Mouse (Mus musculus) limb, embryonic 13.5 days (tissue): Measurements from ENCODE around the gene Gm44973. TPM values are rescaled to one million over a fixed set of nuclear protein-coding genes. Genes with fewer than 3 reads are reported as not detected.
"Not testable (repeated sequence)": the region's sequence is repeated elsewhere in the genome, so short reads cannot be mapped to it uniquely, and the experiment has no call there.

Experiments used
- ATAC-seq: fragments of 200-750 bp; cut with Nextera tagmentation; 2 replicates; pipeline ENCODE4 v1.8.0; 2017; ENCODE audit warnings: low read depth, moderate number of reproducible peaks, moderate TSS enrichment; ENCODE audit not compliant: low FRiP score
- H3K27ac ChIP-seq: fragments of 300-500 bp; sonication (generic); 2 replicates; pipeline ENCODE4 v1.5.1; 2015; ENCODE audit warnings: inconsistent platforms, mild to moderate bottlenecking, moderate library complexity
- H3K27me3 ChIP-seq: fragments of 300-500 bp; sonication (generic); 2 replicates; pipeline ENCODE4 v1.6.1; 2015; ENCODE audit warnings: mild to moderate bottlenecking, inconsistent platforms
- H3K36me3 ChIP-seq: fragments of 300-500 bp; sonication (generic); 2 replicates; pipeline ENCODE4 v1.6.1; 2015; ENCODE audit warnings: inconsistent platforms, mild to moderate bottlenecking, moderate library complexity
- H3K4me1 ChIP-seq: fragments of 300-500 bp; sonication (generic); 2 replicates; pipeline ENCODE4 v1.6.1; 2015; ENCODE audit warnings: inconsistent platforms
- H3K4me2 ChIP-seq: fragments of 300-500 bp; sonication (generic); replicated peaks from 2 replicates; pipeline ENCODE4 v1.6.1; 2015; ENCODE audit warnings: inconsistent platforms, mild to moderate bottlenecking, moderate library complexity
- H3K4me3 ChIP-seq: fragments of 300-500 bp; sonication (generic); 2 replicates; pipeline ENCODE4 v1.5.1; 2015; ENCODE audit warnings: moderate library complexity, mild to moderate bottlenecking, inconsistent platforms
- H3K9ac ChIP-seq: fragments of 300-500 bp; sonication (generic); 2 replicates; pipeline ENCODE4 v1.6.1; 2015; ENCODE audit warnings: mild to moderate bottlenecking, inconsistent platforms
- H3K9me3 ChIP-seq: fragments of 300-500 bp; sonication (generic); 2 replicates; pipeline ENCODE4 v1.6.1; 2016; ENCODE audit warnings: inconsistent platforms
- WGBS: fragments of 180-500 bp; shearing (Covaris S2); methylation state at CpG from one replicate; pipeline ENCODE4 v1.1.7; 2015; 5-methylcytosine and 5-hydroxymethylcytosine counted together
- polyA plus RNA-seq: library from polyadenylated mRNA; unstranded; fragments of >200 nt; fragmentation: Nextera tagmentation; extraction: Ambion mirVana; gene quantifications from 2 replicates; pipeline ENCODE4 v1.2.1, GENCODE M21; 2015

Gene Gm44973
- polyA plus RNA-seq, 1 experiment from 2014 or later, result 0.42 TPM

DNA sequence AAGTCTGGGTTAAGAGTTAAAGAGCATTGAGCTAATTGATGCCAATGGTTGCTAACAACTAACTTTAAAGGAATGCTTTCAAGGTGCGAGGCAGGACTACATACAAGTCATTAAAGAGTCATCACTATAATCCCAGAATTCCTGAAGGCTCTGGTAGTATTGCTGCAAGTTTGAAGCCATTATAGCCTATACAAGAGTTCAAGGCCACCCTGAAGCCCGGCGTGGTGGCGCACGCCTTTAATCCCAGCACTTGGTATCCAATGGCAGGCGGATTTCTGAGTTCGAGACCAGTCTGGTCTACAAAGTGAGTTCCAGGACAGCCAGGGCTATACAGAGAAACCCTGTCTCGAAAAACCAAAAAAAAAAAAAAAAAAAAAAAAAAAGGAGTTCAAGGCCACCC lies 4.3 kb downstream of the Gm44973 start:
- not testable (repeated sequence) for H3K27me3 ChIP-seq, H3K9me3 ChIP-seq, ATAC-seq
- Histone ChIP-seq H3K9ac (peak overlapping the region; percentile 97), H3K27ac (peak overlapping the region; percentile 97), H3K4me2 (peak overlapping the region; percentile 91), H3K4me3 (peak overlapping the region; percentile 85), H3K36me3 (peaks cover 46% of the 10 kb centered on the region), H3K4me1 (peaks cover 21% of the 10 kb centered on the region)
- 26% methylated on average over 8 of the region's 8 CpGs for WGBS

DNA sequence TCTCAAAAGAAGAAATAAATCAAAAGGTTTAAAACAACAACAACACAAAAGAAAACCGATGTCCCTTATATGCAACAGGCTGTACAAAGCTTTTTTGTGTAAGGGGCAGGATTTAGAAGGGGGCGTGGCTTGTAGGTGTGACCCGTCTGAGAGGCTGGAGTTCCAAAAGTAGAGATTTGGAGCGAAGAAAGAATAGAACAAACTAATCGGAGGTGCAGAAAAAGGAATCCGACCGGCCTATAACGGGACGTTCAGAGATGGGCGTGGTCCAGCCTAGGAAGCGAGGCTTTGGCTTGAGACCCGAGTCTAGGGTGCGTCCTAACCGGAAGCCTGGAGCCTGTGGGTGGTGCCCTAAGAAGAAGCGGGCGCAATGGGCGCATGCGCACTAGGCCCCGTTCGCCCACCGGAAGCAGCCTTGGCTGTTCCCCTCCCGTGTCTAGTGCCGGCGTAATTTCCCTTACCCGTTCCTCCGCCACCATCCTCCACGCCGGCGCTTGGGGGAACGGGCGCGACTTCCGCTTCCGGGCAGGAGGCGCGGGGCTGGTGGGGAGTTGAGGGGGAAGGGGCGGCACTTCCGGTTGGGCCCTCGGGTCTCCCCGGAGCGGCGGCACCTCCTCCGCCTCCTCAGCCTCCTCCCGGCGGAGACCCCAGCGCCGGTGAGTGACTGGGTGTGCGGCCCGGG lies 4.8 kb downstream of the Gm44973 start, which contains the start of the genes Zfp865 and Ccdc106:
TSS of gene Zfp865 (plus strand) at position 377 of the 682 bp plus-strand sequence.
TSS of gene Ccdc106 (plus strand) at position 554 of the 682 bp plus-strand sequence.
- H3K4me2 ChIP-seq, result peak within 1 kb of the TSS; percentile 91
- peaks cover 52% of the 10 kb centered on the region for H3K36me3 ChIP-seq
- no peaks in the 10 kb centered on the region for H3K27me3 ChIP-seq
- H3K9ac ChIP-seq, result peak within 1 kb of the TSS; percentile 97
- peaks cover 21% of the 10 kb centered on the region for H3K4me1 ChIP-seq
- peak within 1 kb of the TSS; percentile 97 for H3K27ac ChIP-seq
- under 1% methylated on average over 42 of the region's 49 CpGs for WGBS
- peak within 1 kb of the TSS; percentile 85 for H3K4me3 ChIP-seq
- no peaks in the 10 kb centered on the region for H3K9me3 ChIP-seq
- peak; percentile 90 for ATAC-seq

DNA sequence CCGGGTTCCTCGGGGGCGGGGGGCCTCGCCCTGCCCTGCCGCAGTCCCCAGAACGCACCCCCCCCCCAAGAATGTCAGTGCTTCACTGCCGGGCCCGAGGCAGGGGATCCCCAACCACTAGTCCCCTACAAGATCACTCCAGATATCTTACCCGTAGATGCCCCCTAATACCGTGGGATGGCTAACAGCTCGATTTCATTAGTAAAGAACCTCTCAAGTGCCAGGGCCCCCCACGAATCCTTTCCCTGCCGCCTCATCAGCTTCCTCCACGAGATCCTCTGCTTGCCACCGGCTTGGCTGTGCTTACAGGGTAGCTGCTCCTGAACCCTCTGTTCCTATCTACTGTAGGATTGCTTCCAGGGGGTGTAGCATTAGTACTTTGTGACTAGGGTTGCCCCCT lies 5.4 kb downstream of the Gm44973 start:
- H3K4me2 ChIP-seq, result peak overlapping the region; percentile 91
- peaks cover 57% of the 10 kb centered on the region for H3K36me3 ChIP-seq
- 0% methylated on average over 10 of the region's 15 CpGs for WGBS
- H3K4me1 ChIP-seq, result peaks cover 21% of the 10 kb centered on the region
- H3K9ac ChIP-seq, result peak overlapping the region; percentile 97
- peak overlapping the region; percentile 97 for H3K27ac ChIP-seq
- H3K9me3 ChIP-seq, result no peaks in the 10 kb centered on the region
- peak overlapping the region; percentile 85 for H3K4me3 ChIP-seq
- H3K27me3 ChIP-seq, result no peaks in the 10 kb centered on the region
- ATAC-seq, result no peak

DNA sequence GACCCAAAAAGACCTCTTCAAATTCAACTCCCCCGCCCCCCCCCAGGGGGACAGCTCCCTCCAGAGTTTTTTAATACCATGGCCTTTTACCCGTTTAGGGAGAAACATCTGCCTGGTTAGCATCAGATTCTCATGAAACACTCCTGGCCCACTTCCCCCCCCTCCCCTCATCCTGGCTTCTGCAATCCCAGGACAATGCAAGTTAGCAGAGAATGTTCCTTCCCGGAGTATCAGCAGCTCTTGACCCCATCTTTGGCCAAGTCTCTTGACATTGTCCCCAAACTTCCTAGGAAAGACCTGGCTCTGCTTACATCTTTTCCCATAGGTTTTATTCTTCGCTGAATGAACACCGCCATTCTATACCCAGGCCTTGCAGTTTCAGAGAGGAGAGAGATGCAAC lies 5.9 kb downstream of the Gm44973 start:
- peaks cover 62% of the 10 kb centered on the region for H3K36me3 ChIP-seq

DNA sequence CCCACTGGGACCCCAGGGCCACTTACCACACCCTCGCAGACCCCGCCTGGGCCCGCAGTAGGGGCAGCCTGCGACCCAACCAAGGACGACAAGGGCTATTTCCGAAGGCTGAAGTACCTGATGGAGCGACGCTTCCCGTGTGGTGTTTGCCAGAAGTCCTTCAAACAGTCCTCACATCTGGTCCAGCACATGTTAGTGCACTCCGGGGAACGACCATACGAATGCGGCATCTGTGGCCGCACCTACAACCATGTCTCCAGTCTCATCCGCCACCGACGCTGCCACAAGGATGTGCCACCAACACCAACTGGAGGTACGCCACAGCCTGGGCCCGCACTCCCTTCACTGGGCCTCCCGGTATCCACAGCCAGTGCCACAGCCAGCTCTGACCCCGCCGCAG lies 14.2 kb downstream of the Gm44973 start:
- H3K4me3 ChIP-seq, result no peak overlapping the region
- peaks cover 98% of the 10 kb centered on the region for H3K36me3 ChIP-seq
- WGBS, result 94% methylated on average over 22 of the region's 22 CpGs

More for the DNA sequence above, 5.9 kb downstream of the Gm44973 start:
- no peaks in the 10 kb centered on the region for H3K27me3 ChIP-seq
- peaks cover 17% of the 10 kb centered on the region for H3K4me1 ChIP-seq
- H3K9ac ChIP-seq, result peak overlapping the region; percentile 97
- H3K9me3 ChIP-seq, result no peaks in the 10 kb centered on the region
- no peak for ATAC-seq
- H3K4me3 ChIP-seq, result peak overlapping the region; percentile 85
- H3K27ac ChIP-seq, result peak overlapping the region; percentile 97
- WGBS, result 46% methylated on average over 5 of the region's 5 CpGs
- H3K4me2 ChIP-seq, result peak overlapping the region; percentile 91

DNA sequence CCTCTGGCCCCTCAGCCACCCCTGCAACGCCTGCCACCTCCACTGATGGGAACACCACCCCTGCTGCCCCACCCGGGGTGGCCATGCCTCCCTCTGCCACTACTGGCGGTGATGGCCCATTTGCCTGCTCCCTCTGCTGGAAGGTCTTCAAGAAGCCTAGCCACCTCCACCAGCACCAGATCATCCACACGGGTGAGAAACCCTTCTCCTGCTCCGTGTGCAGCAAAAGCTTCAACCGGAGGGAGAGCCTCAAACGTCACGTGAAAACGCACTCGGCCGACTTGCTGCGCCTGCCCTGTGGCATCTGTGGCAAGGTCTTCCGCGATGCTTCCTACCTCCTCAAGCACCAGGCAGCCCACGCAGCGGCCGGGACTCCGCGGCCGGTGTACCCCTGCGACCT lies 14.7 kb downstream of the Gm44973 start:
- no peak for ATAC-seq
- Histone ChIP-seq H3K36me3 (peaks cover 98% of the 10 kb centered on the region), H3K27ac (no peak overlapping the region), H3K4me2 (no peak overlapping the region), H3K9me3 (peaks cover 55% of the 10 kb centered on the region), H3K9ac (no peak overlapping the region), H3K4me1 (no peaks in the 10 kb centered on the region), H3K27me3 (no peaks in the 10 kb centered on the region), H3K4me3 (no peak overlapping the region)
- WGBS, result 90% methylated on average over 21 of the region's 21 CpGs

More for the DNA sequence above, 14.2 kb downstream of the Gm44973 start:
- no peak for ATAC-seq
- Histone ChIP-seq H3K27me3 (no peaks in the 10 kb centered on the region), H3K4me2 (no peak overlapping the region), H3K4me1 (no peaks in the 10 kb centered on the region), H3K27ac (no peak overlapping the region), H3K9ac (no peak overlapping the region), H3K9me3 (peaks cover 55% of the 10 kb centered on the region)

DNA sequence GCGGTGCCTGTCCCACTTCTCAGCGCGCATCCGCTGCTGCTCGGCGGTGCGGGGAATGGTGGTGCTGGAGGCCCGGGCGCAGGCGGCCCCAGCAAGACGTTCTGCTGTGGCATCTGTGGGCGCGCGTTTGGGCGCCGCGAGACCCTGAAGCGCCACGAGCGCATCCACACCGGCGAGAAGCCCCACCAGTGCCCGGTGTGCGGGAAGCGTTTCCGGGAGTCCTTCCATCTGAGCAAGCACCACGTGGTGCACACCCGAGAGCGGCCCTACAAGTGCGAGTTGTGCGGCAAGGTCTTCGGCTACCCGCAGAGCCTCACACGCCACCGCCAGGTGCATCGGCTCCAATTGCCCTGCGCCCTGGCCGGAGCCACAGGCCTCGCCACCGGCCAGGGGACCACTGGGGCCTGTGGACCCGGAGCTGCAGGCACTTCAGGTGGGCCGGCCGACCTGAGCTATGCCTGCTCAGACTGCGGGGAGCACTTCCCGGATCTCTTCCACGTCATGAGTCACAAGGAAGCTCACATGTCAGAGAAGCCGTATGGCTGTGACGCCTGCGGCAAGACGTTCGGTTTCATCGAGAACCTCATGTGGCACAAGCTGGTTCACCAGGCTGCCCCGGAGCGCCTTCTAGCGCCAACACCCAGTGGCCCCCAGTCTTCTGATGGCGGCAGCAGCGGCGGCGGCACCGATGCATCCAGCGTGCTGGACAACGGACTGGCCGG lies 15.4 kb downstream of the Gm44973 start:
- Histone ChIP-seq H3K36me3 (peaks cover 98% of the 10 kb centered on the region), H3K9me3 (peaks cover 59% of the 10 kb centered on the region), H3K4me3 (0 out of 2 replicates have a peak overlapping the region, but pooled peaks have one; percentile 3), H3K27me3 (no peaks in the 10 kb centered on the region), H3K9ac (no peak overlapping the region), H3K4me2 (no peak overlapping the region), H3K4me1 (no peaks in the 10 kb centered on the region), H3K27ac (no peak overlapping the region)
- WGBS, result 85% methylated on average over 63 of the region's 63 CpGs
- ATAC-seq, result no peak

DNA sequence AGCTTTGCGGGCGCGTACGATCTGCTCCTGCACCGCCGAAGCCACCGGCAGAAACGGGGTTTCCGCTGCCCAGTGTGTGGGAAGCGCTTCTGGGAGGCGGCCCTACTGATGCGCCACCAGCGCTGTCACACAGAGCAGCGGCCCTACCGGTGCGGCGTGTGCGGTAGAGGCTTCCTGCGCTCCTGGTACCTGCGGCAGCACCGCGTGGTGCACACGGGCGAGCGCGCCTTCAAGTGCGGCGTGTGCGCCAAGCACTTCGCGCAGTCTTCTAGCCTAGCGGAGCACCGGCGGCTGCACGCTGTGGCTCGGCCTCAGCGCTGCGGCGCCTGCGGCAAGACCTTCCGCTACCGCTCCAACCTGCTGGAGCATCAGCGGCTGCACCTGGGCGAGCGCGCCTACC lies 16.2 kb downstream of the Gm44973 start:
- WGBS, result 81% methylated on average over 43 of the region's 46 CpGs
- no peak overlapping the region for H3K27ac ChIP-seq
- H3K9me3 ChIP-seq, result peaks cover 66% of the 10 kb centered on the region
- no peak overlapping the region for H3K9ac ChIP-seq
- no peak overlapping the region for H3K4me3 ChIP-seq
- H3K36me3 ChIP-seq, result peaks cover 98% of the 10 kb centered on the region
- H3K4me1 ChIP-seq, result no peaks in the 10 kb centered on the region
- no peak overlapping the region for H3K4me2 ChIP-seq
- ATAC-seq, result no peak
- H3K27me3 ChIP-seq, result no peaks in the 10 kb centered on the region

DNA sequence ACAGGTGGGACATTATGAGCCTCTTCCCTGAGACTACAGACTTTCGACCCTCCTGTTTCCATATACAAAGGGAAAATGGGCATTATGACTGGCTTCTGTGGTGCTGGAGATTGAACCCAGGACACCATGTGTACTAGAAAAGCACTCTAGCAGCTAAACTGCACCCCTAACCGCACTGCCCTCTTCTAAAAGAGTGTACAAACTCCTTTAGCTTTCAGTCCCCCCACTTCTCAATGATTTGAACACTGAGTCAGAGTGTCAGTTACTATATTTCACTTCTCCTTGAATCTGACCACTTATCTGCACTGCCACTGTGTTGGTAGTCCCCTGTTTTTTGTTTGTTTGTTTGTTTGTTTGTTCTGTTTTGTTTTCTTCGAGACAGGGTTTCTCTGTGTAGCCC lies 18.5 kb downstream of the Gm44973 start, which contains the start of gene 4632433K11Rik:
TSS of gene 4632433K11Rik (plus strand) at position 301 of the 400 bp plus-strand sequence.
- peaks cover 67% of the 10 kb centered on the region for H3K9me3 ChIP-seq
- no peaks in the 10 kb centered on the region for H3K4me1 ChIP-seq
- peaks cover 83% of the 10 kb centered on the region for H3K36me3 ChIP-seq
- H3K27me3 ChIP-seq, result no peaks in the 10 kb centered on the region
- H3K9ac ChIP-seq, result no peak within 1 kb of the TSS
- H3K4me3 ChIP-seq, result no peak within 1 kb of the TSS
- 0 out of 2 replicates have a peak within 1 kb of the TSS, but pooled peaks have one; percentile 1 for H3K27ac ChIP-seq
- ATAC-seq, result no peak
- 95% methylated on average over 3 of the region's 3 CpGs for WGBS
- H3K4me2 ChIP-seq, result no peak within 1 kb of the TSS

DNA sequence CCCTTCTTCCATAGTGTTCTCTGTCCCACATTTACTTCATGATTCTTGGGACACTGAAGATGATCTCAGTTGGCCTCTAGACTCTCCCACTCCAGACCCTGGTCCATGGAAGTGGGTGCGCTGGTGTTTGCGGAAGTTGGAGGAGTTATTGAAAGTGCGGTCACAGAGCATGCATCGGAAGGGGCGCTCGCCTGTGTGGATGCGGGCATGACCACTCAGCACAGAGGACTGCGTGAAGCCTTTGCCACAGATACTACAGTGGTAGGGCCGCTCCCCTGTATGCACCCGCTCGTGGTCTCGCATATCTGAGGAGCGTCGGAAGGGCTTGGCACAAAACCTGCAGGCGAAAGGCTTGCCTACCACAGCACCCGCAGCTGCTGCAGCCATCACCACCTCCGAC lies 20.3 kb downstream of the Gm44973 start:
- WGBS, result 95% methylated on average over 17 of the region's 17 CpGs
- no peak for ATAC-seq
- no peak overlapping the region for H3K4me3 ChIP-seq
- H3K27me3 ChIP-seq, result no peaks in the 10 kb centered on the region
- H3K4me1 ChIP-seq, result 0 out of 2 replicates have a peak, but pooled peaks cover 2% of the 10 kb centered on the region
- no peak overlapping the region for H3K27ac ChIP-seq
- H3K9ac ChIP-seq, result no peak overlapping the region
- H3K36me3 ChIP-seq, result peaks cover 68% of the 10 kb centered on the region
- peaks cover 49% of the 10 kb centered on the region for H3K9me3 ChIP-seq
- H3K4me2 ChIP-seq, result no peak overlapping the region

DNA sequence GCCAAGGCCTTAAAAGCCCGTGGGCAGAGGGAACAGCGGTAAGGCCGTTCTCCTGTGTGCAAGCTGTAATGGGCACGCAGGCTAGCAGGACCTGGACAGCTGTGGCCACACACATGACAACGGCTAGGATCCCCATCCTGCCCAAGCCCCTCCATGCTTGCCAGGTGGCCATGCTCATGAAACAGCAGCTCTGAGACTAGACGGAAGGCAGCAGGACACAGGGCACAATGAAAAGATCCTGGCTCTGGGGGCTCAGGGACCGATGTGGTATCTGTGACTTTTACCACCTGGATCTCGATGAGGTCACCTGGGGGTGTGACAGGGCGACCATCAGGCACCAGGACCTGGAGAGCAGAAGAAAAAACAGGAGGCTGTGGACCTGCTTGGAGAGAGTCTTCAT lies 20.8 kb downstream of the Gm44973 start:
- Histone ChIP-seq H3K9me3 (peaks cover 44% of the 10 kb centered on the region), H3K4me2 (no peak overlapping the region), H3K4me3 (no peak overlapping the region), H3K9ac (no peak overlapping the region), H3K4me1 (0 out of 2 replicates have a peak, but pooled peaks cover 2% of the 10 kb centered on the region), H3K27ac (no peak overlapping the region), H3K36me3 (peaks cover 65% of the 10 kb centered on the region), H3K27me3 (no peaks in the 10 kb centered on the region)
- 93% methylated on average over 9 of the region's 9 CpGs for WGBS
- no peak for ATAC-seq

DNA sequence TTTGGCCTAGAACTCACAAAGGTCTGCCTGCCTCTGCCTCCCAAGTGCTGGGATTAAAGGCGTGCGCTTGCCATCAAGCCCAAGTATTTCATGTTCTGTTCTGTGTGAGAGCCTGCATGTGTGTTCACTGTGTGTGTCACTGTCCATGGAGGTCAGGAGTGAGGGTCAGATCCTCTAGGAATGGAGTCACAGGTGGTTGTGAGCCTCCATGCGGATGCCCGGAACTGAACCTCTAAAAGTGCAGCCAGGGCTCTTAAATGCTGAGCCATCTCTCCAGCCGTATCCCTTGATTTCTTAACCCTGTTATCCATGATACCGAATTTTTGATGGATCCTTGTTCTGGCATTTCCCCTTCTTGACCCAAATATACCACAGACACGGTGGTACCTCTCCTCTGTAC lies 21.7 kb downstream of the Gm44973 start:
- no peak overlapping the region for H3K4me3 ChIP-seq
- WGBS, result 93% methylated on average over 7 of the region's 7 CpGs

More for the DNA sequence above, 21.7 kb downstream of the Gm44973 start:
- H3K27ac ChIP-seq, result no peak overlapping the region
- H3K9ac ChIP-seq, result no peak overlapping the region
- no peaks in the 10 kb centered on the region for H3K27me3 ChIP-seq
- H3K4me1 ChIP-seq, result 0 out of 2 replicates have a peak, but pooled peaks cover 2% of the 10 kb centered on the region
- no peak overlapping the region for H3K4me2 ChIP-seq
- H3K9me3 ChIP-seq, result peaks cover 35% of the 10 kb centered on the region
- no peak for ATAC-seq
- H3K36me3 ChIP-seq, result peaks cover 62% of the 10 kb centered on the region
